Mouse (Mus musculus): ENCODE measurements around the gene Cacna1h.

DNA sequence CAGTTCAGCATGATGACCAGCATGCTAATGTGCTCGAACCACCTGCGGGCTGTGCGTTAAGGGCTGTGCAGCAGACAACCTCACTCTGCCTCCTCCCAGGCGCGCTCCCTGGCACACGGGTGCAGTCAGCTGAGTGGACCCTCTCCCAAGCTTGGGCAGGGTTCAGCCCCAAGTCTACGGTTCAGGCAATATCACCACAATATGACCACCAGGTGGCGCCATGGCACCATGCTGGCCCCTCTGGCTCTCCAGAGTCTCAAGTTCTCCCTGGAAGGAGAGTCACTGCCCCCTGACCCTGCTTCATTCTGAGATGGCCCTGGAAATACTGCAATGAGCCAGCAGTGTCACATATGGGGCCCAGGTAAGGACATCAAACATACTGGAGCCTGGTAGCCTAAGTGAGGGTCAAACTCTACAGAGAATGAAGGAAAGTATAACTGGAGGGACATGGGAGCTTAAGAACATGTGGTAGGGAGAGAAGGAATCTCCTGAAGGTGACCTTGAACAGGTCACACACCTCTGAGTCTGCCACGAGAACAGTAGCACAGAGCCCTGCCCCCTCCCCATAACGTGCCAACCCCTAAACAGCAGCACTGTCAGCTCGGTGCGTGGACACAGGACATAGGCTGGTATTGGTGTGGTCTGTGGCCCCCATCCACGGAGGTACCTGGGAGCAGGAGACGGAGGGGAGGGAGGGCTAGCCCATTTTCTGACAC is 35.6 kb downstream of the Cacna1h start:
- no peak for TF ChIP-seq POLR2A (IDR thresholded peaks at IDR 0.05; ENCODE audit: borderline replicate concordance, extremely low read depth, insufficient read depth, insufficient read length, poor library complexity, severe bottlenecking)
- peak; percentile 95 for TF ChIP-seq CTCF (IDR thresholded peaks at IDR 0.05; ENCODE audit: borderline replicate concordance, extremely low read depth, insufficient read depth, insufficient read length)

Data from brain, embryonic 14.5 days (tissue).